Mouse (Mus musculus) c-Kit-positive CD71-positive TER-119-negative erythroid progenitor cells, embryonic 14.5 days (primary cell): ENCODE data around the gene Rae1.

ENCODE experiments used
- DNase-seq: peaks from one replicate; pipeline ENCODE4 v3.0.0-alpha.2; 2013; ENCODE audit warnings: low read depth

Gene Rae1

DNA sequence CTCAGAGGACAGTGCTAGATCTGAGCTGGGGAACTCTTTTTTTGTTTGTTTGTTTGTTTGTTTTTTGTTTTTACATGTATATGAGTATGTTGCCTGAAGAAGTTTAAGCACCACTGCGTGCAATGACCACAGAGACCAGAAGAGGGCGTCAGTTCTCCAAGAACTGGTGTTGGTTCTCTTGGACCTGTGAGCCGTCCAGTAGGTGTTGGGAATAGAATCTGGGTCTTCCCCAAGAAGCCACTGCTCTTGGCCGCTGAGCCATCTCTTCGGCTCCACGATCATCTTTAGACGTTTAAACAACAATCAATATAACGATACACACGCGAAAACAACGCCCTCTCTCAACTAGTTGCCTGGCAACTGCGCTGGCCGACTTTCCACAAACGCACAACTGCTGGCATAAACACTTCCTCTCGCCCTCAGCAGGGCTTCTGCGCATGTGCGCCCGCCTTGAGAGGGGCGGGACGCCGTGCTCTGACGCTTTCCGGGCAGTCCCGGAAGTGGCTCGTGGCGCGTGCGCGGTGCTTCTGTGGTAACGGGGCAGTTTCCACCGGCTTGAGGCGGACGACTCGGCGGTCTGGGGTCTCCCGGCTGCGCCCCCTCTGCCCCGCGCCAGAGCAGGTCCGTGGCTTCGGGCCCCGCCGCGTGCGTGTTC lies at the start of gene Rae1:
Rae1 (plus strand) TSS at position 488 of the 655 bp plus-strand sequence.
- DNase-seq: peak; percentile 95

DNA sequence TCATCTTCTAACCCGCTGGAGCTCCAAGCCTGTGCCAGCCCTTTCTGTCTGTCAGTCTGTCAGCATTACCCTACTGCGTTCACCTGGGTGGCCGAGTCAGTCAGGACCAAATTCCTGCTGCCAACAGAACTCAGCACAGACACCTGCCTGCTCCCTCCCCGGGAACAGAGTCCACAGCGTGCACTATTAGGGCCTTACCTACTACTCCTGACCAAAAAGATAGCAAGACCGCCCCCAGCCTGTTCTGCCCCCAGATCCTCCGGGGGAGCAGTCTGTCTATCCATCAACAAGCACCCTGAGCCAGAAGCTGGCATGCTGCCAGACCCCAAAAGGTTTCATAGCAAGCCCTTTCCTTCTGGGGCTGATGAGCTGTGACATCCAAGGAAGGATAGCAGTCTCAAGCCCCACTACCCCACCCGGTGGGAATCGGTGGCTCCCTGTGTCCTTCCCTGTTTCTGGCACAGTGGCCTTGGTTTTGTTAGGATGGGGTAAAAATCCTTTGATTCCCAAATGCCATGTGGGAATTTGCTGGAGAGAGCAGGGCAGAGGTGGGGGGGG lies 49.7 kb upstream of the Rae1 start:
- DNase-seq: no peak

DNA sequence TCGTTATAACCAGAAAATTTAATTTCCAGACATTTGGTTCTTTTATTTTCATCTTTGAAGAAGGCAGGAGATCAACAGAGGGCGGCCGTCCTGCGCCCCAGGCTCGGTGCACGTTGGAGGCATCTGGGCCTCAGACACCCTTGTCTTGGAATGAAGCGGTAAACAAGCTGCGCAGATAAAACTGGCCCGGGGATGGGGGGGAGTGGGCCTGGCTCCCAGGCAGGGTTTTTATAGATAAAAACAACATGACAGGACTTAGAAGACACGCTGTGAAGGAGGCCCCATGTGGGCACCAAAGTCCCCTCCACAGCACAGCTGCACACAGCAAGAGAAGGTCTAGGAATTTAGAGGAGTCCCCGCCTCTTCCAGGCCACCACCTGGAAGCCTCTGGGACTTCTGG lies 49.2 kb upstream of the Rae1 start:
- no peak for DNase-seq

DNA sequence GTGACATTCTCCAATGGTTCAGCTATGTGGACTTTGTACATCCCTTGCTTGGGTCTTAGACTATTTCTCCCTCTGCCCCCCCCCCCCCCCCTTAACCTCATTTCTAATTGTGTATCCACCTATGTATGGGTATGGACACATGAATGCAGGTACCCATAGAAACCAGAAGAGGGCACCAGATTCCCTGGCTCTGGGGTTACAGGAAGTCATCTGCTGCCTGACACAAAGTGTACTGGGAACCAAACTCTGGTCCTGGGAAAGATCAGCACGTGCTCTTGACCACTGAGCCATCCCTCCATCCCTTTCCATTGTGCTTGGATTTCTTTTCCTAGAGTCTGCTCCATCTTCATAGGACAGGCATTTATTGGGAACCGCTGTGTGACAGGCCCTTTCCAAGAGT lies 47.9 kb upstream of the Rae1 start:
- no peak for DNase-seq

DNA sequence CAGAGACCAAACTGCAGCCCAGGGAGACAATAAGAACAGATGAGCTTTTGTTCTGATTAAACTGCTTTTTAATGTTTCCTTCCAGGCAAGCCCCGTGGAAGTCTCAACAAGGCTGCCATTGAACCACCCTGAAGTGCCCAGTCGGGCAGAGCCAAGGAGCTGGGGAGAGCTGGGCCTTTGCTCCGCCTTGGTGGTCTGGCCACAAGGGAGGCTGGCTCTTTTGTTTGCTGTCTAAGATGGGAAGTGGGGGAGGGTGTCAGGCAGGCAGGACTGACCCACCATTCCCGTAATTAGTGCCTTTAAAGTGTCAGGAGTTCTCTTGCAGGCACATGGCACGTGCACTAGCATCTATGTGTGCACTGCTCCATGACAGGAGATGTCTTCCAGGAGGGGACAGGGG lies 41.3 kb upstream of the Rae1 start:
- DNase-seq: no peak

DNA sequence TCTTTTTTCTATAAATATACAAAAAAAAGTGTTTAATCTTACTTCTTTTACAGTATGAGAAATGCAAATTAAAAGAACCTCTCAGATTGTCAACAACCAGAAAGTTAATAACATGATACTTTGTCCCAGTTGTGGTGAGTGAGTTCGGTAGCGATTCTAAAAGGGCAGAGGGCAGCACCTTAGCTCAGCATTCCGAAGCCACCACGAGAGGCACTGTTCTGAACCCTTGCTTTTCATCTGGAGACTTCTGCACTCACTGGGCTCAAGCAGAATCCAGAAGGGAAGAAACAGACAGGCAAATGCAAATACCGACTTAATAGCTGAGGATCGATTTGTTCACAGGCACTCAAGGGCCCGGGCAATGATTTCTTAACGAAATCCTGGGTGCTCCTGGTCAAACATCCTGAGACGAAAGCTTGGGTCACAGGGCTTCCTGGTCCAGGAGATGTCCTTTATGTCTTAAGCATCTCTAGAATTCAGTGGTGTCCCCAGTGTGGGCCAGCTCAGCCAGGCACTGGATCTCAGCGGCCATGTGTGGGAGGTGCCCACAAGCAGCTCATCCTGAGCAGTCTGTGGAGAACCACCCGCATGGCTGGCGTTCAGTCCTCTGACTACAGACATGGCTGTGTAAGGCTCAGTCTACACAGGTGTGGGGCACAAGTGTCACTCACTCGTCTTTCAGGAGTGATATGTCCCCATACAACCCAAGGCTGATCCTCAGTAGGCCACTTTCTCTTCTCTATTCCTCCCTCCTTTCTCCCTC lies 40.7 kb upstream of the Rae1 start:
- DNase-seq: no peak

DNA sequence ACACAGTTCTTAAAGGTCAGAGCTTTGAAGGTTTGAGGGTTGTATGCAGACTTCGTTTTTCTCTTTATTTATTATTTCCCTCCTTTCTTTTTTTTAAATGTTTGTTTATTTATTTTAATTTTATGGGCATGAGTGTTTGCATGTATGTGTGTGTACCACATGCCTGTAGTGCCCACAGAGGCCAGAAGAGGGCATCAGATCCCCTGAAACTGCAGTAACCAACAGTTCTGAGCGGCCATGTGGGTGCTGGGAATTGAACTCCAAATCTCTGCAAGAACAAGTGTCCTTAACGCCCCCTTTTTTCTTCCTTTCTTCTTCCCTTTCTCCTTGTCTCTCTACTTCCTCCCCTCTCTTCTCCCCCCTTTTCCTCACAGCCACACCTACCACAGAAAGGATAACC lies 39.6 kb upstream of the Rae1 start:
- DNase-seq: no peak

DNA sequence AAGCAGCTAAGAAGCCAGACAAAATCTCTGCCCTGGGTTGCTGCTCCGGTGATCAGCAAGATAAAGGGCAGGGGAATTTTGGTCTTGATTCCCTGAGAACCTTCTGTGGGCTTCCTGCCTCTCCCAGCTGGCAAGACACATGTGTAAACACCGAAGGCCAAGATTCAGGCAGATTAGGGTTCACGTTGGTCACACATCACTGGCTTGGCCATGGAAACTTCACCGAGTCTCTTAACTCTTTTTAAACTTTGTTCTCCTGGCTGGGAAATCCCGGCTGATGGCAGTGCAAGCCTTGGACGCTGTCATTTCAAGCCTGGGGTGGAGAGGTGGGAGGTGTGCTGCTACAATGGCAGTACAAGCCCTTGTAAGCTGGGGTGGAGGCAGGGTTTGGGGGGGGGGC lies 38.7 kb upstream of the Rae1 start:
- DNase-seq: no peak

DNA sequence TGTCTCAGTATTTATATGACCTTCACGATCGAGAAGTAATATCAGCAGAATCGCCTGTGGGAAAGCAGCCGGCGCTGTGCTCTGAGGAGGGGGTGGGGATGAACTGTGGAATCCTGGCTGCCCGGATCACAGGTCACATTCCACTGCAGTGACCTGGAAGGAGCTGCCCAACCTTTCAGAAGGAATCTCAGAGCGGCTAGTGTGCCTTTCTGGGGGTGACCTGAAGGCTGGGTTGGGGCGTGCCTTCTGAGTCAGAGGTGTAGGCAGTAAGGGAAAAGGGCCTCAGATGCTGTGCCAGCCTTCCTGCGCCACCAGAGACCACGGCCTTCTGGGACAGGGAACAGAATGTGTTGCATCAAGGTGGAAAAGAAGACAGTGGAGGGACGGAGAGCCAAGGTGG lies 34.7 kb upstream of the Rae1 start:
- no peak for DNase-seq

DNA sequence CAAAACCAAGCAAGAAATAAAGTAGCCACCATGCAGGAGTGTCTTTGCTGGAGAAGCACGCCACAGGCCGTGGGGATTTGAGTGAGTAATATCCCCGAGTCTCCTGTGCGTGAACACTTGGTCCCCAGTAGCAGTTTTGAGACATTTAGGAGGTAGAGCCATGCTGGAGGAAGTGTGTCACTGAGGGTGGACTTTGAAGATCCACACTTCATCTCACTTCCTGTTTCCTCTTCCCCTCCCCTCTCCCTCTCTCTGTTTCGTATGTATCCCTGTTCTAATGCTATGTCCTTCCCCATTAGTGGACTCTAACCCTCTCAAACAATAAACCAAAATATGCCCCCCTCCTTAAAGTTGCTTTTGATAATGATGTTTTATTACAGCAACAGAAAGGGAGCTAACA lies 33.4 kb upstream of the Rae1 start:
- no peak for DNase-seq

DNA sequence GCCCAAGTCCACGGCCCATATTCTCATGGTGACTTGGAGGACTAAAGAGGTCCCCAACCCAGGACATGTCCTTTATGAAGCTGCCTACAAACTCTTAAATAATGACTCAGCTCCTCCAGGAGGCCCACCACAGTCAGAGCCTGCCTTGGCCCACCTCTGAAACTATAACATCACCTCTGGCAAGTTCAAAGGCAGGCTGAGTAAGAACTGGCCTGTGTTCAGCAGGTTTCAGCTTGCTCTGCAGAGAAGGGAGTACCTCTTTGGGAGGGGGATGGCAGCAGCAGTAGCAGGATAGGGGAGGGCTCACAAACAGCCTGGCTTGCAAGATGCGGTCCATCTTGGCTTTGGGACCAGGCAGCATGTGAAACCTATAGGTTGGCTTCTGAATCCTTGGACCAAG lies 28.1 kb upstream of the Rae1 start:
- no peak for DNase-seq

DNA sequence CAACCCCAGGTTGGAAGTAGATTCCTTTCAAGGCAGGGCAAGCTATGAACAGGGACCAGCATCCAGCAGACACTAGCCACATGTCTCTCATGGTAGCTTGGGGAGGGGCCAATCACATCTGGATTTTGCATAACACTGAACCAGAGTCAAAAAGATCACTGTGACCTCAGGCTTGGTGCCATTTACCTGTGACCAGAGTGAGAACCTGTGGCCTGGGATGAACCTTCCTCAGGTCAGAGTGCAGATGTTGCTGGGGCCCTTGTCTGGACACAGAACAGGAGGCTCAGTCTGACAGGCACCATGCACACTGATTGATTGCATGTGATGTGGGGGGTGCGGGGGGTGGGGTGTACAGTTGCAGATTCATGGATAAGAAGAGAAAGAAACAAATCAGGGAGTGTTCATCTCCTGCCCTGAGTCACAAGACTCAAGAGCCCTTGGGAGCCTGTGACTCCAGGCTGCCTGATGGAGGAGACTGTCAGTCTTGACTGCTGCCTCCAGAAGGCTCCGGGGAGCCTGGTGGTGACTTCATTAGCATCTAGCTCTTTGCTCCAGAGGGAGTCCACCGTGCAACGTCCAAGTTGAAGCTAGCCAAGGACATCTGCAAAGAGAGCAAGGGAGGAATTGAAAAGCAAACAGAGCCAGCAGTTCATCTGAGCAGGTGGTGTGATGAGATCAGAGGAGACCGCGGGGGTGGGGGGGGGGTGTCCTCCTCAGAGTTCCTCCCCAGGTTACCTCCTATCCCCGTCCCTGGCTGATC lies 25.9 kb upstream of the Rae1 start:
- DNase-seq: no peak

DNA sequence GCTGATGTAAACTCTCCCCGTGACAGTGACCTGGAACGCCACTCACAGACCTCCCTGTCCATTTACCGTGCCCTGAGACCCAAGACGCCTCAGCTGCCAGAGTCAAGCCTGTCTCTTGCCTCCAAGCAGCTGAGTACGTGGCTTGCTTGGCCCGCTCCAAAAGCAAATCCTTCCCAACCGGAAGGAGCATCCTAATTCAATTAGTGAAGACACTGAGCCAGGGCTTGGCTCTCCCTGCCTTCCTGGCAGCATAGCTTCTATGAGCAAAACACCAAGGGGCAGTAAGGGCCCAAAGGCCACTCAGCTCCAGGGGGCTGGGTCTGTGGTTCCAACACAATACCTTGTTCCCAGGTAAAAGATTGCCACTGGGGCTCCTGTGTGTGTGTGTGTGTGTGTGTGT lies 25.2 kb upstream of the Rae1 start:
- DNase-seq: no peak

DNA sequence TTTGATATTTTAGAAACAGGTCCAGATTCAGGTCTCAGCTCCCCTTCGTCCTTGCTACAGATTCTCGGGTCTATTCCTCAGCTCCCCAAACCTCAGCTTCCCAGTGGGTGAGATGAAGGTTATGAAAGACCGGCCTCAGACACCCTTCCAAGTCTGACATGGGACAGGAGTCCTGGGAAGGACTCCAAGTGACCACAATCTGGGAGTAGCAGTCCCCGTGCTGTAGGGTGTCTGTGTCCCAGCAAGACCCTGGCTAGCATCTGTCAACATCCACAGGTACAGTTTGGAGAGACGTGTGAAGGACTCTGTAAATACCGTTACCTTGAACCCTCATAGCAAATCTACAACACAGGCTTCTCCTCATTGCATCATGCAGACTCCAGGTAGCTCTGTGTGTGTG lies 24.8 kb upstream of the Rae1 start:
- no peak for DNase-seq

DNA sequence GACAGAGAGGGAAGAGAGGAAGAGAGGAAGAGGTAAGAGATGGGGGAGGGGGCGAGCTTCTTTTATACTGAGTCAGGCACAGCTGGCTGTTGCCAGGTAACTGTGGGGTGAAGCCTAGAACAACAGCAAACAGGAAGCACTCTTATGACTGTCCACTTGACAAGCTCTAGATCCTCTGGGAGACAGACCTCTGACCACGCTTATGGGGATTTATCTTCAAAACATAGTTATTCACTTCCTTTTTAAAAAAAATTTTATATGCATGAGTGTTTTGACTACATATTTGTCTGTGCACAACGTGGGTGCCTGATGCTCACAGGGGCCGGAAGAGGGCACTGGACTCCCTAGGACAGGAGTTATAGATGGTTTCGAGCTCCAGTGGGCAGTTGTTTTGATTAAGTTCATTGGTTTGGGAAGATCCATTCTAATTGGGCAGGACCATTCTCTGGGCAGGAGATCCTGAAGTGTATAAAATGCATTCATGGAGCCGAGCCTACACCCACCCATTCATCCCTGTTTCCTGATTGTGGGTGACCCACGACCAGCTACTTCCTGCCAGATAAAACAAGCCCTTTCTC lies 23.2 kb upstream of the Rae1 start:
- DNase-seq: no peak

DNA sequence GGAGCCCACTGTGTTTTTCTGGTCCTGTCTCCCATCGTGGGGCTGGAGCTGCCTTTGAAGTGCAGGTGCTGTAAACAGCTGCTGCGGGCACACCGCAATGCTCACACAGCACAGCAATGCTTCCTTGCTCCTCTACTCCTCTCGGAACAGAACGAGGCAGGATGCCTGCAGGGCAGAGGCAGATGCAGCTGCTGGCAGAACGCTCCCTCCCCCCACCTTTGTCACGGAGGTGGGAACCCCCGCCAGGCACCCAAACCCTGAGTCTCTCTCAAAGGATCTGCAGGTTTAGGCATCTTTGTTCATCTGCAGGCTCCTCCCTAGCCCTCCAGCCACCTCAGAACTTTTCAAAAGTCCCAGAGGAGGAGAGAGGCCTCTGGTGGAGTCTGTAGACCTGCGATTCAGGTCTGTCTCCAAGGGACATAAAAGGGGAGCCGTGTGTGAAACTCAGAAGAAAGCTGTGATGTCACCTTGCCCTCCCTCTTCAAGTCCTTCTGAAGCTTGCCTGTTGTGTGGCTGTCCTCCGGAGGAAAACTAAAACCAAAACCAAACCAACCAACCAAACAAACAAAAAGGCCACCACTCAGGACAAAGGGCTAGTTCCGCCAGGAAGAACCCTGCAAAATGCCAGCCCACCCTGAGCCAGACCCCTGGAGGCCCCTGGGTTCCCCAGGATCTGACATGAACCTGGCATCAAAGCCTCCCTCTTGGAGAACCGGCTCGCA lies 22.3 kb upstream of the Rae1 start, which contains the start of gene Spo11:
Spo11 (plus strand) TSS at position 292 of the 722 bp plus-strand sequence.
- DNase-seq: no peak

DNA sequence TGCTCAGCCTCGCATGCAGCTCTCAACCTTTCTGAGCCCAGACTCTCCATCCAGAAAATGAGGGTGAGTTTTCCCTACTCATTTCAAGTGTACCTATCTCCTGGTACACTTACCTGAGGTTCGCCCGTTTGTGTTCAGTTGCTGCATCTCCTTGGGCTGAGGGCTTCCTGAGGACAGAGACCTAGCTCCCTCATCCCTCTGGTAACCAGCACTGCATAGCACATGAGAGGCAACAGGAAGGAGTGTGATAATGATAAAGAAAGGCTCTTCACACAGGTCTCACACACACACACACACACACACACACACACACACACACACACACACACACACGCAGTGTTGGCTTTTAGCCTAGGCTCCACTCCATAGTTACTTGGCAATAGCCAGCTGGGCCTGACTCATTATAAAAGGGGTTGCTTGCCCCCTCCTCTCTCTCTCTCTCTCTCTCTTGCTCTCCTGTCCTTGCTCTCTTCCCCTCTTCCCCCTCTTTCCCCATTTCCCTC lies 21.7 kb upstream of the Rae1 start:
- no peak for DNase-seq

DNA sequence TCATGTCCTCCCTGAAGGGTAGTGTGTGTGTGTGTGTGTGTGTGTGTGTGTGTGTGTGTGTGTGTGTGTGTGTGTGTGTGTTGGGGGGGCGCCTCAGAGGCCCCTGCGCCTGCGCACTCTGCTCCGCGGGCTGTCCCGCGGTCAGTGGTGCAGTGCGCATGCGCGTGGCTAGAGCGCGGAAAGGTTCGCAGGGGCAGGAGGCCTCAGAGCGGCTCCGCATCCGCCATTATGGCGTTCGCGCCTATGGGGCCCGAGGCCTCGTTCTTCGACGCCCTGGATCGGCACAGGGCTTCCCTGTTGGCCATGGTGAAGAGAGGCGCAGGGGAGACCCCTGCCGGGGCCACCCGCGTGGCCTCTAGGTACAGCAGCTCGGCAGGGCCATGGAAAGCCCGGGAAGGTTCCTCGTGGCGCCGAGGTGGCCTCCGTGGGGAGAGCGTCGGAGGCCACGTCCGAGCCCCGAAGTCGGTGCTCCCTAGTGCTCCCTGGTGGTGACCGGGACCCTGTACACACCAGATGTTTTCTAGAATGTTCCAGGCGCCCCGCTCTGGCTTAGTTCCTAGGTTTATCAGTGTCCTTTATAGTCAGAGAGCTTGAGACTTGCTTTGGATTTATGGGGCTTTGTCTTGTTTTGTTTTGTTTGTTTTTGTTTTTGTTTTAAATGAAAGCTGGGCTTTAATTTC lies 20.1 kb upstream of the Rae1 start:
- DNase-seq: no peak

DNA sequence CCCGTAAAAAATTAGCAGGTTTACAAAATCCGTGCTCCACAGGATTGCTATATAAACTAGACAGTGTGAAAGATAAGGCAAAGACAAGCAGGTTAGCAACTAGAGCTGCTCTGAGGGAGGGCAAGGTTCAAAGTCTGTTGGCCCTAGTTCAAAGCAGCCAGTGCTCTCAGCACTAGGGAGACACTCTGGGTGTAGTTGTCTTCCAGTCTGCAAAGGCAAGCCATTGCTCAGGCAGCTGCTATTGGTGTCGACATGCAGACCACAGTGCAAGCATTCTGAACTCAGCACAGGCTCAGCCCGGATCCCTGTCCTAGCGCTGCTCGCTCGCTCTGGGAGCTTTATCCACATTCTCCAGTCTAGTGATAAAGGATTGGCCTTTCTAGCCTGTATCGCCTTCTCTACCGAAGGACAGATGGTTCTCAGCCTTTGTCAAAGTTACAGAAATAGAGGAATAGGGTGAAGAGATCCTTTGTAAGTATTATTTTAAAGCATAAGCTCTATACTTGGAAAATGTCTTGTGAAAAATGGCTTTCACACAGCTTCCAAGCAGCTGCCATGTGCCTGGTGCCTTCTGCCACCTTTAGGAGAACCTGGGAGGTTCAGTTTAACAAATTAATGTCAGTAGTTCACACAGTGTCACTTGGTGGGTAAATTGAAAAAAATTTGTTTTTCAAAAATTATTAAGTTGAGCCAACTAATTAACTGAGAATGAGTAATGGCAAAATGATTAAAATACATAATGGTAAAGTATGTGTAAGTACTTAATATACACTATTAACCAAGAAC lies 16.9 kb upstream of the Rae1 start:
- no peak for DNase-seq

DNA sequence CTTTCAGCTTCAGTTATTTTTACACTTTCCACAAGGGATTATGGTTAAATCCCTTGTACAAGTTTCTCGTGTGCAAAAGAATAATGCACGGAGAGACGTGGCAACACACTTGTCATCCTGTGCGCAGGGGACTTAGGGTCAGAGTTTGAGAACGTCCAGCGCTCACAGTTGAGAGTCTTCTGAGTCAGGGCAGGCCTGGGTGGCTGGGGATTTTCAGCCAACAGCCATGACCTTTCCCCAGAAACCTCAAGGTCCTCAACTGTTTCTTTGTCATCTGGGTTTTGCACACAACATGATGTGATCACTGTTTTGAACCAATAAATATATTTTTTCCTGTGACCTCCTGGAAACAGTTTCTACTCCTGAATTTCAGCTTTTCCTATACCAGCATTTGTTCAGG lies 9.8 kb upstream of the Rae1 start:
- no peak for DNase-seq
